Mouse (Mus musculus) activated CD4-positive, CD25-positive, alpha-beta regulatory T cell, adult 9 weeks (primary cell): ENCODE measurements around the gene Carmil2. TPM values are rescaled to one million over a fixed set of nuclear protein-coding genes. Genes with fewer than 3 reads are reported as not detected.

ENCODE experiments used
- polyA plus RNA-seq: library from polyadenylated mRNA; unstranded; fragments of 100-300 nt; shearing (Covaris generic); gene quantifications from one replicate; pipeline ENCODE4 v1.2.1, GENCODE M21; 2017

Gene Carmil2
- 18.9 TPM for polyA plus RNA-seq

DNA sequence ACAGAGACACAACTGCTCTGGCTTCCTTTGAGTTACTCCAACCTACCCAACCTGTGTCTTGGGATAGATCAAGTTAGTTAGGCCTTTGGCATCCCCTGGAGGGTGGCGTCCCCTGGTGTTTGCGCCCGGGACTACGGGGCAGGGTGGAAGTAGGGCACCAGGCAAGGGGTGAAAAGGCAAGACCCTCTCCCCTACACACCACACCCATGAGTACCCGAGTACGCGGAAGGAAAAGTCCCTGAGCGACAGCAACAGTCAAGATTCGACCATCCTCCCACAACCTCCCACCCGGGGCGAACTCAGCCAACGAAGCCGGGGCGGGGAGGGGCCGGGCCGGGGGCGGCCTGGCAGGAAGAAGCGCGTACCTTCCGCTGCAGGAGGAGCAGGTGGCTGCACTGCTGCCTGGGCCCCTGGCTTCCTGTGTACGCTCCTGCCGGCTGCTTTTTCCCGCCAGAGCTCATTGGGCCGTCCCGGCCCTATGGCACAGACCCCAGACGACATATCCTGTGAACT lies at the start of gene Carmil2:
Gene Carmil2, plus strand, starts transcription at position 479 of the 513 bp plus-strand sequence.

DNA sequence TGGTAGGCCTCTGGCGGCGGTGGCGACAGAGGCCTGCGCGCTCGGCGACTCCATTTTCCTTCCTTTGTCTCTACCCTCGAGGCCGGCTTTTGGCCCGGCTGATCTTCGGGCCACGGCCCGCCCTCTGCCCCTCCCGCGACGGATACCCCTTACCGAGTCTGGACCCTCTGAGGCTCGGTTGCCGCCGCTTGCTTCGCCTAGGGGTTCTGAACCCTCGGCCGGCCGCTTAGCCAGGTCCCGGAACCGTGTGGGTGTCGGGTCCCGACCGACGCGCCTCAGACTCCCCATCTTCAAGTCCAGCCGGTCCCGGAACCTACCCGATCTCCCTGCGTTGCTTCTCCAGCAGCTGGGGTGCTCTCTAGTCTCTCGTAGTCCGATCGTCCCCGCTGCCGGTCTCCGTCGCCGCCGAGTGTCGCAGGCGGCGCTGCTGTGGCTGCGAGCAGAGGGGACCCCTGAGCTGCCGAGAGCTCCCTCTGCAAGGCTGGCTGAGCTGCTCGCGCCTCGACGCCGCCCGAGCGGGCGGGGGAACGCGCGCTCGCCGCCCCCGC lies 49.0 kb upstream of the Carmil2 start, which contains the start of gene Agrp:
Gene Agrp, minus strand, starts transcription at position 431 of the 548 bp plus-strand sequence.

DNA sequence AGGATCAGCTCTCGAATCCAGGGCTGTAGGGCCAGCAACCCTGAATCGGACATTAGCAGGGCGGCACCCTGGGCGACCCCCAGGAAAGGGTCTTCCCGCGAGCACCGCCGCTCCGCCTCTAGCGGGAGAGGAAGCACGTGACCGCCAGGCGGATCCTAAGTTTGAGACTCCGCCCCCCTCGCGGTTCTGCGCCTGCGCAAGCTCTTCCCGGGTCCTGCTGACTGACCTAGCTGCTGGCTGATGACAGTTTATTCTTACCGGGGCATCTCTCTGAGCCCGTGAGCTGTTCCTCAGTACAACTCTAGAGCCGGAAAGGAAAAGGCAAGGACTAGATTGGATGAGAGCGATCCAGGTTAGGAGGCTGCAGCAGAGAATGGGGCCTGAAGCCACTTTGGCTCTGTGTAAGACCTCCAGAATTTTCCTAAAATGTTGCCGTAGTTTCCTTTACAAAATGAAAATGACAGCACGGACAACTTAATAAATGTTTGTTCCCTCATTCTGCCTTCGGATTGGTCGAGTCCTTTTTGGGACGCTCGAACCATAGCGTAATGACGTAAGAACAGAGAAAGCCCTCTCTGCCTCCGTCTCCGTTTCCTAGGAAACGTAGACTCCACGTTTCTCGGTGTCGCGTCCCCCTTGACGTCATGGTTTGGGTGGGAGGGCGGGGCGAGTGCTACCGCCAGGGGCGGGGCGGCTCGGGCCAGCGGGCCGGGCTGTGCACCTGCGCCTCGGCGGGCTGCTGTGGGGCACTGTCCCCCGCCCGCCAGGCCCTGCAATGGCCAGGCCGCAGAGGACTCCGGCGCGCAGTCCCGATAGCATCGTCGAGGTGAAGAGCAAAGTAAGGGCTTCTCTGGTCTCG lies 15.1 kb downstream of the Carmil2 start, which contains the start of the genes Acd and Pard6a:
Gene Acd, minus strand, starts transcription at position 137 of the 859 bp plus-strand sequence.
Gene Pard6a, plus strand, starts transcription at position 183 of the 859 bp plus-strand sequence.

DNA sequence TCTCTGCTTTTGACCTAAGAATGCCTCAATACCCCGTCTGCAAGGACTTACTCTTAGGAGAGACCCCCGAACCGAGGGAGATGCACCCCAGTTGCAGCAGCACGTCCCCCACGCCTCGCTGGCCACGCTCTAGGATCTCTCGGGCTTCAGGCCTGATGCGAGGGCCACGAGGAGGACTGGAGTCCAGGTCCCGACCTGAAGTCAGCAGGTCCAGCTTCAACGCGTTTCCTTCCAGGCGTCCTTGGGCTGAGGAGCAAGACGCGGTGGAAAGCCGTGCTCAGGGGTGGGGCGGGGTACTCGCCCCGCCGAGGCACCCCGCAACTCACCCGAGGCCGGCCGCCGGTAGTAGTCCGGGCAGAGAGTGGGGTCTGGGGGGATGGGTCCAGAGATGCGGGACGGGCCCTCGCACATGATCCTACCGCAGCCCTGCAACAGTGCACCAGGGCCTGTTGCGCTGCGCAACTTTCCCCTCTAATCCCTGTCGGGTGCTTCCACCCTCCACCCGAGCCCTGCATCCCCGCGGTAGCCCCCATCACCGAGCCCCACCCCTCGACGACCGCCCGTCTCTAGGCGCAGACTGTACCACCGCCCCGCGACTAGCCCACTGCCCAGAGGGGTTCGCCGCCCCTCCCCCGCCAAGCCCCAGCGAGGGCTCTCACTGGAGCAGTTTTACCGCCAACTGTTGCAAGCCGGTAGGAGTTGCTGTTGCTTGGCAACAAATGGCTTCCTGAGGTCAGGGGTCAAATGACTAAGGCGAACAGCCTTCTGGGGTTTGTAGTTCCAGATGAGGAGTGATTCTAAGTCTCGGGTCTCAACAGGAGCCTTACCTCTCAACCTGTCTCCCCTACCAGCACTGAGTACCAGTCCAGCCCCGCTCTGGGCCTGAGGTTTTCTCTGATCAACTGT lies 21.7 kb downstream of the Carmil2 start, which contains the start of the genes 4933405L10Rik and Enkd1:
Gene 4933405L10Rik, plus strand, starts transcription at position 158 of the 906 bp plus-strand sequence.
Gene Enkd1, minus strand, starts transcription at position 713 of the 906 bp plus-strand sequence.

Other genes with a start within 250 kb of the Carmil2 start
- 1.3 TPM for gene Tppp3, start 214.7 kb upstream of the Carmil2 start, polyA plus RNA-seq
- 2.2 TPM for gene Zdhhc1, start 189.4 kb upstream of the Carmil2 start, polyA plus RNA-seq
- gene Hsd11b2, start 167.5 kb upstream of the Carmil2 start, polyA plus RNA-seq, result not detected
- gene Atp6v0d1, start 120.2 kb upstream of the Carmil2 start, polyA plus RNA-seq, result 48.8 TPM
- gene Ripor1, start 81.0 kb upstream of the Carmil2 start, polyA plus RNA-seq, result 15.5 TPM
- gene Ctcf, start 49.7 kb upstream of the Carmil2 start, polyA plus RNA-seq, result 38.0 TPM
- 3.3 TPM for gene Agrp, start 48.9 kb upstream of the Carmil2 start, polyA plus RNA-seq
- gene Acd, start 14.8 kb downstream of the Carmil2 start, polyA plus RNA-seq, result 72.4 TPM
- gene Pard6a, start 14.9 kb downstream of the Carmil2 start, polyA plus RNA-seq, result 10.7 TPM
- not detected for gene 4933405L10Rik, start 21.4 kb downstream of the Carmil2 start, polyA plus RNA-seq
- 3.5 TPM for gene Enkd1, start 21.9 kb downstream of the Carmil2 start, polyA plus RNA-seq
- gene Gfod2, start 72.4 kb downstream of the Carmil2 start, polyA plus RNA-seq, result 4.7 TPM
- 31.2 TPM for gene Ranbp10, start 141.1 kb downstream of the Carmil2 start, polyA plus RNA-seq
- 0.13 TPM for gene Tsnaxip1, start 141.5 kb downstream of the Carmil2 start, polyA plus RNA-seq
- 17.1 TPM for gene Cenpt, start 167.0 kb downstream of the Carmil2 start, polyA plus RNA-seq
- gene Thap11, start 168.9 kb downstream of the Carmil2 start, polyA plus RNA-seq, result 11.7 TPM
- 7.7 TPM for gene Nutf2, start 174.3 kb downstream of the Carmil2 start, polyA plus RNA-seq
- 98.0 TPM for gene Edc4, start 194.6 kb downstream of the Carmil2 start, polyA plus RNA-seq
- gene Nrn1l, start 207.3 kb downstream of the Carmil2 start, polyA plus RNA-seq, result 2.5 TPM
- 29.3 TPM for gene Pskh1, start 214.2 kb downstream of the Carmil2 start, polyA plus RNA-seq
- 3.4 TPM for gene Ctrl, start 247.6 kb downstream of the Carmil2 start, polyA plus RNA-seq